17 mouse cellular contexts compared by ENCODE assay signal in the genomic region with DNA sequence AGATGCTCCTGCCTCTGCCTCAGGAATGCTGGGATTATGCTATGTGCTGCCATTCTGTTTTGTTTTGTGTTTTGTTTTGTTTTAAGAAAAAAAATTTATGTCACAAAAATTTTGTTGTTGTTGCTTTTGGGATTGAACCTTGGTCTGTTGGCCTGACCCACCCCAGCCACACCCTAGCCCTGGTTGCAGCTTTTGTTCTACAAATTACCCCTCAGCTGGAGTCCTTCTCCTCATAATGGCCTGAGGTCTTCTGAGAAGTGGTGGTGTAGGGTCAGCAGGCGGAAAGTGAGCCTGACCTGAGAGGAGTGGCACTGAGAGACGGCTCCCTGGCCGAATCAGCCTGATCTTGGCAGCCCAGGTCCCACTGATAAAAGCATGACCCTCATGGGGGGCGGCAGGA. TPM values are rescaled to one million over a fixed set of nuclear protein-coding genes. Genes with fewer than 3 reads are reported as not detected.
DNase-seq lines count a peak whose midpoint lies in the region; ATAC-seq and TF ChIP-seq lines count a peak whose summit lies in the region.
"Had no signal": no experiment of that assay in that cellular context is flagged by ENCODE, and none has a peak within 500 bp of the region (broad histone marks: within the 10 kb centered on the region; RNA-seq: fewer than 3 reads in every experiment).

No protein-coding gene starts in this region.

- TF ChIP-seq EP300 in ES-Bruce4 (IDR thresholded peaks at IDR 0.05; ENCODE audit: insufficient read depth, low read depth, low read length): peak; percentile 99

- no peak overlapping the region for H3K4me2 ChIP-seq in liver, embryonic 15.5 days
- H3K4me2 ChIP-seq in liver, embryonic 12.5 days: no peak overlapping the region
- H3K4me2 ChIP-seq: embryonic facial prominence, embryonic 13.5 days; forebrain, embryonic 12.5 days; heart, embryonic 12.5 days; hindbrain, embryonic 14.5 days had no signal

- no peak for TF ChIP-seq CTCF in ES-Bruce4 (IDR thresholded peaks at IDR 0.05; ENCODE audit: low read depth, low read length)

- H3K9me3 ChIP-seq in liver, embryonic 15.5 days (replicated peaks): no peaks in the 10 kb centered on the region
- H3K9me3 ChIP-seq in liver, embryonic 12.5 days (replicated peaks): no peaks in the 10 kb centered on the region
- no peaks in the 10 kb centered on the region for H3K9me3 ChIP-seq in ES-Bruce4 (replicated peaks; ENCODE audit: control insufficient read depth, insufficient read depth, low read length, poor library complexity, severe bottlenecking)
- H3K9me3 ChIP-seq: embryonic facial prominence, embryonic 13.5 days; forebrain, embryonic 12.5 days; heart, embryonic 12.5 days had no signal

- no peak for TF ChIP-seq POLR2A in ES-Bruce4 (IDR thresholded peaks at IDR 0.05; ENCODE audit: insufficient read depth, low read length)

- WGBS in liver, embryonic 15.5 days (ENCODE audit: insufficient replicate concordance): 54% methylated on average over 4 of the region's 4 CpGs
- 58% methylated on average over 4 of the region's 4 CpGs for WGBS in liver, embryonic 12.5 days (ENCODE audit: insufficient replicate concordance)

- DNase-seq in ZHBTc4 (ENCODE audit: low read depth, low spot score): peak; percentile 66
- no peak for DNase-seq in right cerebral cortex, postnatal 14 days
- no peak for DNase-seq in right cerebral cortex, postnatal 4 days
- DNase-seq: adrenal gland, postnatal 10 days; cerebellum, adult 11 months; cerebellum, adult 9-10 months; cerebellum, postnatal 25 days; gastrocnemius, postnatal 14 days had no signal

- ATAC-seq in liver, embryonic 15.5 days (ENCODE audit: insufficient read depth): no peak
- no peak for ATAC-seq in liver, embryonic 12.5 days
- ATAC-seq: forebrain, embryonic 16.5 days had no signal

- peaks cover 89% of the 10 kb centered on the region for H3K4me1 ChIP-seq in liver, embryonic 15.5 days (replicated peaks)
- peaks cover 93% of the 10 kb centered on the region for H3K4me1 ChIP-seq in liver, embryonic 12.5 days
- H3K4me1 ChIP-seq in ES-Bruce4 (ENCODE audit: control insufficient read depth, insufficient read depth, low read length): peaks cover 7% of the 10 kb centered on the region

- 0 out of 2 replicates have a peak, but pooled peaks cover 8% of the 10 kb centered on the region for H3K36me3 ChIP-seq in liver, embryonic 15.5 days (replicated peaks)
- peaks cover 14% of the 10 kb centered on the region for H3K36me3 ChIP-seq in liver, embryonic 12.5 days
- H3K36me3 ChIP-seq in ES-Bruce4 (ENCODE audit: control insufficient read depth, insufficient read depth, low read length, poor library complexity, severe bottlenecking): no peaks in the 10 kb centered on the region

- H3K4me3 ChIP-seq in liver, embryonic 15.5 days (replicated peaks): no peak overlapping the region
- no peak overlapping the region for H3K4me3 ChIP-seq in liver, embryonic 12.5 days
- H3K4me3 ChIP-seq in ES-Bruce4 (ENCODE audit: low read depth, low read length): peak overlapping the region; percentile 42
- H3K4me3 ChIP-seq: embryonic facial prominence, embryonic 13.5 days; forebrain, embryonic 12.5 days; heart, embryonic 12.5 days; hindbrain, embryonic 10.5 days had no signal

- no peak overlapping the region for H3K9ac ChIP-seq in liver, embryonic 15.5 days
- H3K9ac ChIP-seq in liver, embryonic 12.5 days: no peak overlapping the region
- peak overlapping the region; percentile 78 for H3K9ac ChIP-seq in ES-Bruce4 (ENCODE audit: low read depth, poor library complexity, severe bottlenecking)
- H3K9ac ChIP-seq: embryonic facial prominence, embryonic 13.5 days; forebrain, embryonic 12.5 days; heart, embryonic 12.5 days; hindbrain, embryonic 14.5 days had no signal

- no peaks in the 10 kb centered on the region for H3K27me3 ChIP-seq in liver, embryonic 15.5 days
- H3K27me3 ChIP-seq in liver, embryonic 12.5 days (replicated peaks): no peaks in the 10 kb centered on the region
- no peaks in the 10 kb centered on the region for H3K27me3 ChIP-seq in ES-Bruce4 (ENCODE audit: control insufficient read depth, insufficient read depth, low read length, poor library complexity, severe bottlenecking)
- H3K27me3 ChIP-seq: embryonic facial prominence, embryonic 13.5 days; forebrain, embryonic 12.5 days; heart, embryonic 12.5 days had no signal

- peak overlapping the region; percentile 31; the same call in 1 of the 2 replicates for H3K27ac ChIP-seq in liver, embryonic 15.5 days (replicated peaks)
- H3K27ac ChIP-seq in liver, embryonic 12.5 days: no peak overlapping the region
- peak overlapping the region; percentile 97 for H3K27ac ChIP-seq in ES-Bruce4 (ENCODE audit: insufficient read depth, low read length)
- H3K27ac ChIP-seq: embryonic facial prominence, embryonic 13.5 days; forebrain, embryonic 12.5 days; hindbrain, embryonic 10.5 days; hindbrain, embryonic 14.5 days had no signal

RNA-seq across cellular contexts. Expression of gene Prrc2b, which starts 11.8 kb away (rescaled TPM):
- 8.3 and 9.6 TPM in 2 replicates for polyA plus RNA-seq in liver, embryonic 15.5 days (2015; fragmentation: Nextera tagmentation; extraction: Ambion mirVana)
- 20.8 and 23.6 TPM in 2 replicates for polyA plus RNA-seq in liver, embryonic 12.5 days (2016; fragmentation: Nextera tagmentation; extraction: Ambion mirVana)
- 106 and 112 TPM in 2 replicates for polyA plus RNA-seq in ES-Bruce4 (2011; ENCODE audit: insufficient read depth, insufficient read length, low read depth, missing spikeins)
